Mouse (Mus musculus): ENCODE measurements around the gene Rpl32. TPM values are rescaled to one million over a fixed set of nuclear protein-coding genes. Genes with fewer than 3 reads are reported as not detected.

Gene Rpl32
- polyA plus RNA-seq, 1 experiment = 321 TPM

GRCm38 (mm10) chr6:115760982-115761381, 47.6 kb downstream of the Rpl32 start:
- DNase-seq = no peak
- TF ChIP-seq CTCF (IDR thresholded peaks at IDR 0.05; ENCODE audit: insufficient read depth, low read length) (no peak), POLR2A (IDR thresholded peaks at IDR 0.05; ENCODE audit: borderline replicate concordance, extremely low read depth, low read depth, low read length) (no peak)
- Histone ChIP-seq H3K4me1 (ENCODE audit: control insufficient read depth, insufficient read depth, low read length) (peaks cover 6% of the 10 kb centered on the region), H3K4me3 (replicated peaks; ENCODE audit: extremely low read depth, low read depth, low read length) (no peak overlapping the region)
- 62% methylated on average over 4 of the region's 4 CpGs for WGBS

DNA sequence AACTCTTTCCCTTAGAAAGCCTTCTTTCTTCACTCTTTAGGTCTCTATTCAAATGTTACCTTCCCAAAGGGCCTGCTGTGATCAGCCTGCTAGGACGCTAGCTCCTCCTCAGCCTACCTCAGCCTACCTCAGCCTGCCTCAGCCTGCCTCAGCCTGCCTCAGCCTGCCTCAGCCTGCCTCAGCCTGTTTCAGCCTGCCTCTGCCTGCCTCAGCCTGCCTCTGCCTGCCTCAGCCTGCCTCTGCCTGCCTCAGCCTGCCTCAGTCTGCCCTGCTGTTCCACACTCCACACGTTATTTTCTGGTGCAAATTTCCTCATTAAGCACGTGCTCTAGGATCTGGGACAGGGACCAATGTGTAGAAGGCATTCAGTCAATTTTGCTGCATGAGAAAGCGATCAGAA, 48.4 kb downstream of the Rpl32 start:
- Histone ChIP-seq H3K4me3 (replicated peaks; ENCODE audit: extremely low read depth, low read depth, low read length) (no peak overlapping the region), H3K4me1 (ENCODE audit: control insufficient read depth, insufficient read depth, low read length) (peaks cover 6% of the 10 kb centered on the region; the same call in 1 of the 2 replicates)
- no peak for DNase-seq
- TF ChIP-seq POLR2A (IDR thresholded peaks at IDR 0.05; ENCODE audit: borderline replicate concordance, extremely low read depth, low read depth, low read length) = no peak
- no peak for TF ChIP-seq CTCF (IDR thresholded peaks at IDR 0.05; ENCODE audit: insufficient read depth, low read length)
- WGBS = 94% methylated on average over 4 of the region's 4 CpGs

DNA sequence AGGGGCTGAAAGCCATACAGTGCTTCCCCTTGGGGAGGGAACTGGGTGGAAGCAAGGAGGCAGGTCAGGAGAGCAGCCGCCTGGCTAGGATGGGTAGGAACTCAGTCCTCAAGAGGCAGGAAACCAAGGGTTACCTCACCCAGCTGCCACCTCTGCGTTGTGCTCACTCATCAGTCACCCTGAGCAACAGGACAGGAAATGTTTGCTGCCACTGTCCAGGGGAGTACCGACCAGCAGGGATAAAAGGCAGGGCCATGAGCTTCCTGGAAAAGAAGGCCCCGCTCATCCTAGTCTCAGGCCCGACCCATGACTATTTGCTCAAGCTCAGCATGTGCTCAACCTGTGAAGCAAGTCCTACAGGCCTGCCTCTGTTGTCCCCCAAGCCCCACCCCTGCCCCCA, 49.1 kb downstream of the Rpl32 start:
- Histone ChIP-seq H3K4me3 (replicated peaks; ENCODE audit: extremely low read depth, low read depth, low read length) (no peak overlapping the region), H3K4me1 (ENCODE audit: control insufficient read depth, insufficient read depth, low read length) (peaks cover 6% of the 10 kb centered on the region; the same call in 1 of the 2 replicates)
- DNase-seq = no peak
- 22% methylated on average over 5 of the region's 5 CpGs for WGBS
- TF ChIP-seq CTCF (IDR thresholded peaks at IDR 0.05; ENCODE audit: insufficient read depth, low read length) (no peak), POLR2A (IDR thresholded peaks at IDR 0.05; ENCODE audit: borderline replicate concordance, extremely low read depth, low read depth, low read length) (no peak)

DNA sequence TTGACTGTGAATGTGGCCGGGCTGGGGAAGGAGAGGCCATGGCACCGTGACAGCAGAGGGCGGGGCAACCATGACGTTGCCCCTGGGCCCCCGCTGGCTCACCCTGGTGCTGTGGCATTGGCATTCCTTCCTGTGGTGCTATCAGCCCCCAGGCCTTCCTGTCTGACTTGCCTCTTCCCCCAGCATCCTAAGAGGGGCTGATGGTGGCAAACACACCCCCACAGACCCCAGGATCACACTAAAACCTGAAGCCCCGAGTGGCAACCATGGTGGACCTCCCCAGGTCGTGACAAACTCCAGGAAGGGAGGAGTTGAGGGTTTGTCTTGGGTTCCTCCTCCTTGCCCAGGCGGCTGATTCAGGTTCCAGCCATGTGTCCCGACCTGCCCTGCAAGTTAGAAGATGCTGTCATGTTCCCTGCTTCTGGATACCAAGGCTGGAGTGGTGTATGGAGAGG, 49.5 kb downstream of the Rpl32 start:
- Histone ChIP-seq H3K4me1 (ENCODE audit: control insufficient read depth, insufficient read depth, low read length) (peaks cover 6% of the 10 kb centered on the region; the same call in 1 of the 2 replicates), H3K4me3 (replicated peaks; ENCODE audit: extremely low read depth, low read depth, low read length) (no peak overlapping the region)
- DNase-seq = no peak
- no peak for TF ChIP-seq CTCF (IDR thresholded peaks at IDR 0.05; ENCODE audit: insufficient read depth, low read length)
- no peak for TF ChIP-seq POLR2A (IDR thresholded peaks at IDR 0.05; ENCODE audit: borderline replicate concordance, extremely low read depth, low read depth, low read length)
- 29% methylated on average over 9 of the region's 9 CpGs for WGBS

DNA sequence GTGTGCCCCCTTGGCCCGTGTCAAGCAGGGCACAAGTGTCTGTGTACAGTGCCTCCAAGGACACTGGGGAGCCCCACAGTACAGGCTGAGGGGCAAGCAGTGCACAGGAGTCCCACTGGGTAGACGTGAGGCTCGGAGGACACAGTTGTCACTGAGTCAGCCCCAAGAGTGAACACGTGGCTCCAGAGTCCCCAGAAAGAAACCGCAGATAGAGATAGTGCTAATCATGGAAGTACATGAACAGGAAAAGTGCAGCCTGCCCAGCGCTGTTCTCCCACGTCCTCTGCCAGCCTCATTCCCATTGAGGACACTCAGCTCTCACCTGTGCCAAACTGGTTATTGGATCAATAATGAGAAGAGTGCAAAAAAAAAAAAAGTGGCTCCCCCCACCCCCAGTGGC, 53.0 kb downstream of the Rpl32 start:
- 78% methylated on average over 7 of the region's 7 CpGs for WGBS
- Histone ChIP-seq H3K4me1 (ENCODE audit: control insufficient read depth, insufficient read depth, low read length) (peaks cover 4% of the 10 kb centered on the region; the same call in 1 of the 2 replicates), H3K4me3 (replicated peaks; ENCODE audit: extremely low read depth, low read depth, low read length) (no peak overlapping the region)
- TF ChIP-seq CTCF (IDR thresholded peaks at IDR 0.05; ENCODE audit: insufficient read depth, low read length) (no peak), POLR2A (IDR thresholded peaks at IDR 0.05; ENCODE audit: borderline replicate concordance, extremely low read depth, low read depth, low read length) (no peak)
- no peak for DNase-seq

Other genes starting within 250 kb of the Rpl32 start
- gene Mkrn2os, start 216.2 kb downstream of the Rpl32 start, polyA plus RNA-seq (2012; rRNA removed) = 0.40 TPM in 1 of 2 replicates, not detected in the other
- 57.2 and 68.1 TPM in 2 replicates for gene Mkrn2, start 206.8 kb downstream of the Rpl32 start, polyA plus RNA-seq (2012; rRNA removed)
- 98.6 and 131 TPM in 2 replicates for gene Raf1, start 132.1 kb downstream of the Rpl32 start, polyA plus RNA-seq (2012; rRNA removed)
- gene Tmem40, start 46.3 kb downstream of the Rpl32 start, polyA plus RNA-seq (2012; rRNA removed) = 2.2 and 21.5 TPM in 2 replicates
- gene Cand2, start 34.2 kb downstream of the Rpl32 start, polyA plus RNA-seq (2012; rRNA removed) = 5.3 and 8.4 TPM in 2 replicates
- 1.7 and 2.0 TPM in 2 replicates for gene Efcab12, start 29.7 kb upstream of the Rpl32 start, polyA plus RNA-seq (2012; rRNA removed)
- gene Mbd4, start 44.6 kb upstream of the Rpl32 start, polyA plus RNA-seq (2012; rRNA removed) = 1.3 and 2.5 TPM in 2 replicates
- 12.6 and 13.4 TPM in 2 replicates for gene Ift122, start 44.7 kb upstream of the Rpl32 start, polyA plus RNA-seq (2012; rRNA removed)
- gene Rho, start 123.0 kb upstream of the Rpl32 start, polyA plus RNA-seq (2012; rRNA removed) = 1.0 and 1.3 TPM in 2 replicates
- not detected in 2 replicates for gene H1foo, start 136.2 kb upstream of the Rpl32 start, polyA plus RNA-seq (2012; rRNA removed)
- gene Plxnd1, start 186.3 kb upstream of the Rpl32 start, polyA plus RNA-seq (2012; rRNA removed) = 146 and 185 TPM in 2 replicates